Mouse (Mus musculus) cerebellum, postnatal 36 days (tissue): ENCODE data around the gene Rnaseh2c.
A peak's percentile ranks its signal among the peaks of the same experiment; 100 is the strongest.

Source experiments
- DNase-seq, 2 experiments: peaks; one replicate each; pipeline ENCODE4 v3.0.0; 2021 to 2022; ENCODE audit warnings: mixed read lengths in 2 of 2

Gene Rnaseh2c

DNA sequence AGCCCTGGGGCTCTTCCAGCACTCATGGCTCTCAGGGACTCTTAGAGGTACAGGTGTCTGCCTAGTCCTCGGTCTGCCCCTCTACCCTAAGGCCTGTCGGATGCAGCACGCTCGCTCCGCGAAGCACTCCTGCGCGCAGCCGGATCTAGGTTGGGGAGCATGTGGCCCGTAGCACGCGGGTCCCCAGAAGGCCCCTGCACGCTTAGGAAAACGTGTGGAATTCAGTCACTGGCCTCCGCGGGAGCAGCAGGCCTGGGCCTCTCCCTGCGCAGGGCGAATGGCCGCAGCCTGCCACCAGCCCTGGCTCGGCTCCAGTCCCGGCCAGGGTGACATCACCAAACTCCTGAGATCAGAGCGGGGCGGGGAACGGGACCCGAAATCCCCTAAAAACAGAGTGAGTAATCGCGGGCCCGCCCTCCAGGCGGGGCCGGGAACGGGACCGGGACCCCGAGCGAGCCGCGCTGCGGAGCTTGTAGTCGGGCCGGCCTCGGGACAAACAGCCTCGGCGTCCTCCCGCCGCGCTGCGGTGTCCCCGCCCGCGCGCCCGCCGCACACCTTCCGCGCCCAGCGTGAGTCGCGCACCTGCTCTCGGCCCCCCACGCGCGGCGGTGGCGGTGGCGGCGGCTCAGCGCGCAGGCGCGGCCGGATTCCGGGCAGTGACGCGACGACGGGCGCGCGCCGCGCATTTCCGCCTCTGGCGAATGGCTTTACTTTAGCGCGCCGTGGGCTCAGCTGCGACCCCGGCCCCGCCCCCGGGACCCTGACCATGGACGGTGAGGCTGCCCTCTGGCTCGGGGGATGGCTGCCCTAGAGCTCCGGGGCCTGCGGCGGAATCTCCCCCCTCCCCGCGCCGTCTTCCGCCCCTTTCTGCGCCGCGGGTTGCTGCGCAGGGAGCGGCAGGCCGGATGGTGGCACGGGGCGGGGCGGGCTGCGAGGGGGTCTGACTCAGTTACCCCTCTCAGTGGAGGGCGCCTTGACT is 35.7 kb downstream of the Rnaseh2c start, which contains the start of gene Rela:
Gene Rela, plus strand, starts transcription at position 415 of the 979 bp plus-strand sequence.
- DNase-seq = peak; percentile 95

DNA sequence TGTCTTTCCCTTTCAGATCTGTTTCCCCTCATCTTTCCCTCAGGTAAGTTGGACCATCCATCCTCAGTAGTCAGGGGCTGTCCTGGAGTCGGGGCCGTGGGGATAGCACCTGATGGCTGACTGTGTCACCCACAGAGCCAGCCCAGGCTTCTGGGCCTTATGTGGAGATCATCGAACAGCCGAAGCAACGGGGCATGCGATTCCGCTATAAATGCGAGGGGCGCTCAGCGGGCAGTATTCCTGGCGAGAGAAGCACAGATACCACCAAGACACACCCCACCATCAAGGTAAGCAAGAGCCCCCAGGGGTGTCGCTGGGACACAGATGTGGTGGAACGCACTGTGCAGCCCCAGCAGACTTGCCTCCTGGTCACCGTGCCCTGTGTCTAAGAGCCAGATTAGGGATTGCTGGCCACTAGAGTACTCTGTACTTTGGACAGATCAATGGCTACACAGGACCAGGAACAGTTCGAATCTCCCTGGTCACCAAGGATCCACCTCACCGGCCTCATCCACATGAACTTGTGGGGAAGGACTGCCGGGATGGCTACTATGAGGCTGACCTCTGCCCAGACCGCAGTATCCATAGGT is 36.8 kb downstream of the Rnaseh2c start:
- no peak for DNase-seq

DNA sequence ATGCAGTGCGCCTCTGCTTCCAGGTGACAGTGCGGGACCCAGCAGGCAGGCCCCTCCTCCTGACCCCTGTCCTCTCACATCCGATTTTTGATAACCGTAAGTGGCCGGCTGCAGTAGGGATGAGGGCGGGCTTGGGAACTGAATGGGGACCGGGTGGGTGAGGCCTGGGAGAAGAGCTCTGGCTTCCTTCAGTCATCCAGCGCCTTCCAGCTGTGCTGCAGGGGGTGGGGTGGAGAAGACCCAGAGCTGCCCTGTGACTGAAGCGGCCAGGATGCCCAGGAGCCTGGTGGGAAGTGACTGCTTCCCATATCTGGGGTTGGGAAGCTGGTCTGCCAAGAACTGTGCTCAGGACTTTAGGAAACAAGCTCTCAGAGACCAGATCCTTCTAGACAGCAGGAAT is 38.7 kb downstream of the Rnaseh2c start:
- no peak for DNase-seq

DNA sequence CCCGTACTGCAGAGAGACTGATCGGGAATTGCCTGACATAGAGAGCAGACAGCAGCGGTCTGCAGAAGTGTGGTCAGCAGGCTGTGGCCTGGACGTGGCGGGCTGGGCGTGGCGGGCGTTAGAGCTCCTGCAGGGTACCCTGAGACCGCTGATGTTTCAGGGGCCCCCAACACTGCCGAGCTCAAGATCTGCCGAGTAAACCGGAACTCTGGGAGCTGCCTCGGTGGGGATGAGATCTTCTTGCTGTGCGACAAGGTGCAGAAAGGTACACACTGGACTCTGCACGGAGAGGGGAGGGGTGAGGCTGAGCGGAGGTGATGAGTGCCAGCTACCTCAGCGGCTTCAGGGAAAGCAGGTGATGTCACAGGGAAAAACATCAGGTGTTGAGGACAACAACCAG is 39.3 kb downstream of the Rnaseh2c start:
- no peak for DNase-seq

DNA sequence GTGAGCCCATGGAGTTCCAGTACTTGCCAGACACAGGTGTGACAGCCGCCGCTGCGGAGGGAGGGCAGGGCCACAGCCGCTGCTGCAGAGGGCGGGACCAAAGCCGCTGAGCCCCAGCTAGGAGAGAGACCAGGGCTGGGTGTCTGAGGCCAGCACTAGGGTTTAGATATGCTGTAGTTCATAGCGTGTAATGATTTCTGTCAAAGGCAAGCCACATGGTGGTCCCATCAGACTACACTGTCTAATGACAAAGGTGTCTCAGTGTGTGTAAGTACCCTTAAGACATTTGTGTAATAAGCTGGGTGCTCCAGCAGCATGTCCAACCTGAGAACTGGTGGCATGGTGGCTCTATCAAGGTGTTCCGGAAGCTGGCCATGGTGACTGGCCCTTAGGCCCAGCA is 40.0 kb downstream of the Rnaseh2c start:
- DNase-seq = no peak

DNA sequence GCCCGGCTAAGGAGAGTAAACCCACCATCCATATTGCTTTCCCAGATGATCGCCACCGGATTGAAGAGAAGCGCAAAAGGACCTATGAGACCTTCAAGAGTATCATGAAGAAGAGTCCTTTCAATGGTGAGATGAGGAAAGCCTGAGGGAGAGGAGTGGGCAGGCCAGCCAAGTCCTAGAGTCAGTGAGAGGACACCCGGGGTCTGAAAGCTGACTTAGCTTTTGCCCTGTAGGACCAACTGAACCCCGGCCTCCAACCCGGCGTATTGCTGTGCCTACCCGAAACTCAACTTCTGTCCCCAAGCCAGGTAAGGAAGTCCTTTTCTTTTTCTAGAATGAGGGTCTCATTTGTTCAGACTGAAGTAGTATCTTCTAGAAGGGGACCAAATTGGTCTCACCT is 43.6 kb downstream of the Rnaseh2c start:
- no peak for DNase-seq

DNA sequence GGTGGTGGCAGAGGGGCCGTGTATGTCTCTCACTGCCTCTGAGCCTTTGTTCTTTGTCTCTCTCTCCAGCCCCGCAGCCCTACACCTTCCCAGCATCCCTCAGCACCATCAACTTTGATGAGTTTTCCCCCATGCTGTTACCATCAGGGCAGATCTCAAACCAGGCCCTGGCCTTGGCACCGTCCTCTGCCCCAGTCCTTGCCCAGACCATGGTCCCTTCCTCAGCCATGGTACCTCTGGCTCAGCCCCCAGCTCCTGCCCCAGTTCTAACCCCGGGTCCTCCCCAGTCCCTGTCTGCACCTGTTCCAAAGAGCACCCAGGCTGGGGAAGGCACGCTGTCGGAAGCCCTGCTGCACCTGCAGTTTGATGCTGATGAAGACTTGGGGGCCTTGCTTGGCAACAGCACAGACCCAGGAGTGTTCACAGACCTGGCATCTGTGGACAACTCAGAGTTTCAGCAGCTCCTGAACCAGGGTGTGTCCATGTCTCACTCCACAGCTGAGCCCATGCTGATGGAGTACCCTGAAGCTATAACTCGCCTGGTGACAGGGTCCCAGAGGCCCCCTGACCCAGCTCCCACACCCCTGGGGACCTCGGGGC is 45.2 kb downstream of the Rnaseh2c start:
- no peak for DNase-seq

DNA sequence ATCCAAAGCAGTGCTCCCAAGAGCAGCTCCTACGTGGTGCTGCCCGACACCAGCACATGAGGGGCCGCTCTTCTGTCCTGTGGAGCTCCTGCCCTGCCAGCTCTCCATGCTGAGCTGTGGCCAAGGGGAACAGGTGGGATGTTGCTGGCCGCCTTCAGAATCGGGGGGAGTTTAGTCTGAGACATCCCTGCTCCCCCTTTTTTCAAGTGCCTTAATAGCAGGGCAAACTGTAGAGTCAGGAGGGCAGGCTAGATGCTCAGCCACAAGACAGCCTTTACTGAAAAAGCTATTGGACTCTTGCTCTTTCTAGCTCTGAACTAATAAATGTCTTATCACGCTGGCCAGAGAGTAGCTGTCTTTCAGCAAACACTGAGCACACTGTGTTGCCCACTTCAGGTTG is 46.1 kb downstream of the Rnaseh2c start:
- no peak for DNase-seq

DNA sequence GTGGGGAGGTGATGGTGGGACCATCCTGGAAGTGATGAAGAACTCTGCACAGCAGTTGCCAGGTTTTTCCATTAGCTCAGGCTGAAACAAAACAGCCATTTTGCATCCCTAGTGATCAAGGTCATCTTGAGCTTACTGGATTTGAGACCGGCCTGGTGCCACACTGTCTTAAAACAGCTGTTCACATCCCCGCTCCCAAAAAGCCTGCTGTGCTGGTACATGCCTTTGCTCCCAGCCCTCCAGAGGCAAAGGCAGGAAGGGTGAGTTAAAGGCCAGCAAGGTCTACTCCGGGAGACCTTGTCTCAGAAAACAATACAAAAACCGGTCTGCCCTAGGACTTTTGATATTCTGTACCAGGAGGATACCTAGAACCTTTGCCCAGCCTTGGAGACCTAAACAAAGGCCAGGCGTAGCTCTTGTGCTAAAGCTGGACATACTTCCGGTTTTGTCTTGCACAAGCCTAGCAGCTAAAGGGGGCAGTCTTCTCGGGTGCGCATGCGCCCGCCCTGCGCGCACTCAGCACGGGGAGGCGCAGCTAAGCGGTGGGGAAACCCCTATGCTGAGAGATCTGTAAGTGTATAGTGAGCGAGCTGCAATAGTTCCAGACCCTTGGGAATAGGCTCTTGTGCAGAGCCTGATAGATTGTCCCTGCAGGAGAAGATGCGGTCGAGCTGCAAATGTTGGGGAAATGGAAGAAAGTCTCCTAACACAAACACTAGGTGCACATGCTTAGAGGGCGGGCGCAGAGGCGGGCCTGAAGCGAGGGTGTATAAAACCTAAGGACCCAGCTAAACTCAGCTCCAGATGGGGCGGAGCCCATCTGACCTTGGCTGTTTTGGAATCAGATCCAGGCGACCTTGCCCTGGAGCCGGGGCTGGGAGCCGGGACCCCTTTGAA is 47.0 kb downstream of the Rnaseh2c start:
- DNase-seq = peak; percentile 60 to 64

DNA sequence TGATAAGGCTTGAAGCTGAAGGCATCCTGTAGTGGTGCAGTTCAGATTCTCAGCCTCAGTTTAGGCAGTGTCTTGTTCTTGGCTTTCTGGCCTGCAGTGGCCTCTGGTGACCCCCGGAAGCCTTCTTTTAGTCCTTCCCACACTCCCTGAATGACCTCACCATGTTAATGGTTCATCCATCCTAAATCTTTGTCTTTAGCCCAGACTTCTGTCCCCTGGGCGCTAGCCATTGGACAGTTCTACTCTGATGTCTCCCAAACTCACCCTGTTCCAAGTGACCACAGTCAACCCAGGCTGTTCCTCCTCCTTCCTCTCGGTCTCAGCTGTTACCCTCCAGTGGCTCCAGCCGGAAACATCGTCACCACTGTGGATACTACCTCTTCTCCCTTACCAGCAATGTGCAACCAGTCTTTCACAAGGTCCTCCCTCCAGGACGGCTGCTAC is 47.6 kb downstream of the Rnaseh2c start:
- DNase-seq = no peak

DNA sequence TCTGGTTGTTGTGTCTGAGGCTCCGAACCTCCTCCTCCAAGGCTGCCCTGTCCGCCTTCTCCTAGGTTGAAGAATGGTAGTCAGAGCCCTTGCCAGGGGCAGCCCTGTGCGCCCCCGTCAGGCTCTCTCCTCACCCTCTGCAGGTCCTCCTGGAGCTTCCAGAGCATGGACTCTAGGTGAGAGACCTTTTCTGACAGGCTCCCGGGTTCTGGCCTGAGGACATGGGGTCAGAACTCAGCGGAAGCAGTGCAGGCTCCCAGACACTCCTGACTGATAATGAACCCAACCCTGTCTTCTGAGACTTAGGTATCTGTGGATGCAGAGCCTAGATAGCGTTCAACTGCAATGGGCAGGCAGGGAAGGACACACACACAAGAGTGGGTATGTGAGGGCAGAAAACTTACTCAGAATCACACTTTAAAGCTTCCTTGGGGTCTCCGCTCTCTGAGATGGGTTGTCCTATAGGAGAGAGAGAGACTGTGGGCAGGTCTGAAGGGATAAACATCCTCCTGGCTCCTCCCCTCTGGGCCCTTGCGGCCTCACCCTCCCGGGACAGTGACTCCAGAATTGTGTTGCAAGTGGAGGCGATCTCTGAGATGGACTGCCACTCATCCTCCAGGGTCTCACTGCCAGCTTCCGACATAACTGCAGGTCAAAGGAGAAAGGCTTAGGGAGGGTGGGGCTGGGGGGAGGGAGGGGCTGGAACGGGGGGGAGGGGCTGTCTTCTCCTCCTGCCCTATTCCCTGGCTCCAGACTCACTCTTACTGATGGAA is 50.0 kb downstream of the Rnaseh2c start:
- no peak for DNase-seq

DNA sequence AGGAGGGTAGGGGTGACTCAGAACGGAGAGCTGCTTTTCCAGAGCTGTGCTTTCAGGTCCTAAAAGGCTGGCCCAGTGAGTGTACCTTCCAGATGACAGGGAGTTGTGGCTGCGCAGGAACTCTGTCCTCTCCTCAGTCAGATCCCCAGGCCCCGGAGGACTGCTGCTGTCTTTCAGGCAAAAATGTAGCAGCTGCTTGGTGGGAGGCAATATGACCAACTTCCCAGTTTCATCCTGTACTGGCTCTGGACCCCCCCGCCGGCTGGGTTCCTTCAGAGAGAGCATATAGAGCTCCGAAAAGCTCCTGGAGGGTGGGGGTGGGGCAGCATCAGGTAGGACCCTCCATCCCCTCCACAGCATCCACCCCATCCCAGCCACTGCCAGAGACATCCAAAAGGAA is 50.9 kb downstream of the Rnaseh2c start:
- no peak for DNase-seq

DNA sequence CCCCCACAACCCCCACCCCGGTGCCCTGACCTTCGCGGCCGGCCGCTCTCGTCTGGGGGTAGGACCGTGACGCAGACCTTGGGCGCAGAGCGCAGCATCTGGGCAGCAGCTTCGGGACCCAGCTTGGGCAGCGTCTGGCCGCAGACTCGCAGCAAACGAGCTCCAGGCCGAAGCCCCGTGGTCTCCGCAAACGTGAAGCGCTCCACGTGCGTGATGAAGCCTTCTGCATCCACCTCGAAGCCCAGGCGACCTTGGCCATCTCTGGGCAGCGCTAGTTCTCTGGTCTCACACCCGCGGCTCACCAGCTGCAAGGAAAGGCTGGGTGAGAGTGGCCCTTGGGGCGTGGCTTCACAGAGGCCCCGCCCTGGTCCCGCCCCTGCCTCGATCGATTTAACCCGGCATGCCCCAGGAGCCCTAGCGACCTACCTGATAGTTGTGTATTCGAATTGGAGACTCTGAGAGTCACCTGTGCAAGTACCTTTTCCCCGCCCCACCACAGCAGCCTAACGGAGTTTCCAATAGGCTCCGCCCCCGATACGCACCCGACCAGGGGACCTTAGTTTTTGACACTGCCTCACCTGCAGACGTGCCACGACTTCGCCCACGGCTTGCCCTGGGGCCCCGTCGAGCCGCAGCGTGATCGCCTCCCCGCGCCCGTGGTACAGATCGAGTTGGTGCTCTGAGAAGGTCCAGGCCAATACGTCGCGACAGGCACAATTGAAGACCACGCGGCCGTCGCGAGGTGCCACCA is 52.5 kb downstream of the Rnaseh2c start:
- DNase-seq = no peak

DNA sequence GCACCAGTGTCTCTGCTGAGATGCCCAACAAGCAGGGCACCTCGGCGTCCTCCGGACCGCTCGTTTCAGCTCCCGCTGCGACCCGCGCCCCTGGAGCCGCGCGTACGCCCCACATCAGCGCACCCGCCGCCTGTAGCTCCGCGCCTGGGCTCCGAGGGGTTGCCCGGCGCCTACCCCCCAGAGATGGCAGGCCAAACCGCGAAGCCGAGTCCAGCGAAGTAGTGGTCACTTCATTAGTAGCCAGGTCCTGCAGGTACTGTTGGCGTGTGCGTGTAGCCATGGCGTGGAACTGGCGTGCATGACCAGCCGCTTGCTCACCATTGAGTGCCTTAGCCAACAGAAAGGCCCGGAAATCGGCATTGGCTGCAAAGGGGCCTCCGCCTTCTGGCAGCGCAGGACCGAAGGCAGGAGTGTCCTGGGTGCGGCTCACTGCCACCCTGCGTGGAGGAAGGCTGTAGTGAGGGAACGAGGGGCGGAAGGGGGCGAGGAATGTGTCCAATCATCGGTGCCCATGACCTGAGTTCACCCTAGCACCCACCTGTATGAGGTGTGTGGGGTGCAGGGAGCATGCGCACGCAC is 53.1 kb downstream of the Rnaseh2c start:
- no peak for DNase-seq
